Mouse (Mus musculus) right cerebral cortex, postnatal 4 days (tissue): ENCODE measurements at regions not wholly inside any gene's neighbourhood (a gene's known extent, or its start where the extent isn't known, plus 50 kb on each side); places are given as distances from the start of the nearest gene placed in this dataset.
"Not testable (repeated sequence)": the region's sequence is repeated elsewhere in the genome, so short reads cannot be mapped to it uniquely, and the experiment has no call there.

Experiments used
- DNase-seq: peaks from one replicate; pipeline ENCODE4 v3.0.0-alpha.2; 2022

- no peak for DNase-seq
These were observed 977.3 kb downstream of the Defb40 start for GRCm38 (mm10) chr8:18000750-18001149.

GRCm38 (mm10) chr8:17984779-17985178 is 993.3 kb downstream of the Defb40 start:
- no peak for DNase-seq

- no peak for DNase-seq
These were observed 1029.2 kb downstream of the Defb40 start for GRCm38 (mm10) chr8:17948848-17949247.

- DNase-seq, result no peak
These were observed 1029.8 kb downstream of the Defb40 start for GRCm38 (mm10) chr8:17948053-17948834.

GRCm38 (mm10) chr8:17934696-17935095 is 1043.4 kb downstream of the Defb40 start:
- no peak for DNase-seq

- DNase-seq, result no peak
These were observed 1068.7 kb downstream of the Defb40 start for GRCm38 (mm10) chr8:17909316-17909715.

GRCm38 (mm10) chr8:17888598-17888997 is 1089.5 kb downstream of the Defb40 start:
- DNase-seq, result not testable (repeated sequence)

- DNase-seq, result no peak
These were observed 1114.7 kb downstream of the Defb40 start for GRCm38 (mm10) chr8:17863388-17863787.
